In genomic region chr1:92933611-92934010, GRCm38 (mm10) we compare ENCODE assay signal across 8 mouse cellular contexts. TPM values are rescaled to one million over a fixed set of nuclear protein-coding genes. Genes with fewer than 3 reads are reported as not detected.
A peak's percentile ranks its signal among the peaks of the same experiment; 100 is the strongest.
DNase-seq lines count a peak whose midpoint lies in the region; ATAC-seq and TF ChIP-seq lines count a peak whose summit lies in the region.

No protein-coding gene starts in this region.

- no peak for TF ChIP-seq CTCF in lung, adult 2 months (IDR thresholded peaks at IDR 0.05; ENCODE audit: insufficient read depth, low read length)
- no peak for TF ChIP-seq CTCF in olfactory bulb, adult 2 months (IDR thresholded peaks at IDR 0.05; ENCODE audit: insufficient read depth, low read depth, low read length)

- 0 out of 2 replicates have a peak, but pooled peaks cover 6% of the 10 kb centered on the region for H3K9me3 ChIP-seq in embryonic facial prominence, embryonic 13.5 days
- no peaks in the 10 kb centered on the region for H3K9me3 ChIP-seq in limb, embryonic 11.5 days (ENCODE audit: control insufficient read depth, low read length)

- peak overlapping the region; percentile 79 for H3K9ac ChIP-seq in embryonic facial prominence, embryonic 13.5 days
- H3K9ac ChIP-seq in limb, embryonic 11.5 days (ENCODE audit: low read length), result peak overlapping the region; percentile 75

- peaks cover 9% of the 10 kb centered on the region for H3K36me3 ChIP-seq in embryonic facial prominence, embryonic 13.5 days
- no peaks in the 10 kb centered on the region for H3K36me3 ChIP-seq in limb, embryonic 11.5 days (ENCODE audit: control insufficient read depth, insufficient read depth, low read length)

- peak overlapping the region; percentile 70 for H3K4me3 ChIP-seq in lung, adult 2 months (replicated peaks; ENCODE audit: extremely low read depth, low read depth, low read length)
- H3K4me3 ChIP-seq in embryonic facial prominence, embryonic 13.5 days, result peak overlapping the region; percentile 65
- H3K4me3 ChIP-seq in limb, embryonic 11.5 days (ENCODE audit: low read depth, low read length), result peak overlapping the region; percentile 81
- H3K4me3 ChIP-seq in olfactory bulb, adult 2 months (ENCODE audit: insufficient read depth, low read depth, low read length), result peak overlapping the region; percentile 73

- H3K27ac ChIP-seq in embryonic facial prominence, embryonic 13.5 days, result peak overlapping the region; percentile 95
- H3K27ac ChIP-seq in limb, embryonic 11.5 days (replicated peaks; ENCODE audit: low read depth, low read length), result peak overlapping the region; percentile 89
- H3K27ac ChIP-seq in olfactory bulb, adult 2 months (ENCODE audit: insufficient read depth, low read depth, low read length), result peak overlapping the region; percentile 98

- no peak for ATAC-seq in embryonic facial prominence, embryonic 13.5 days (ENCODE audit: insufficient number of reproducible peaks, insufficient read depth, low FRiP score, low TSS enrichment, low read depth)
- ATAC-seq in limb, embryonic 11.5 days (ENCODE audit: insufficient number of reproducible peaks, low FRiP score, low TSS enrichment, low read depth), result no peak
- ATAC-seq in cerebellum, adult (ENCODE audit: insufficient number of reproducible peaks, low FRiP score, low TSS enrichment), result no peak

- peak overlapping the region; percentile 76 for H3K4me2 ChIP-seq in embryonic facial prominence, embryonic 13.5 days
- H3K4me2 ChIP-seq in limb, embryonic 11.5 days (ENCODE audit: low read depth, severe bottlenecking), result peak overlapping the region; percentile 84

- no peak for TF ChIP-seq POLR2A in lung, adult 2 months (IDR thresholded peaks at IDR 0.05; ENCODE audit: borderline replicate concordance, extremely low read depth, low read depth, low read length)
- TF ChIP-seq POLR2A in olfactory bulb, adult 2 months (IDR thresholded peaks at IDR 0.05; ENCODE audit: insufficient read depth, low read depth, low read length), result no peak

- WGBS in lung, adult 2 months, result 62% methylated on average over 4 of the region's 4 CpGs
- 79% methylated on average over 4 of the region's 4 CpGs for WGBS in embryonic facial prominence, embryonic 13.5 days
- 82% methylated on average over 4 of the region's 4 CpGs for WGBS in limb, embryonic 11.5 days
- WGBS in olfactory bulb, adult 2 months, result 76% methylated on average over 4 of the region's 4 CpGs

- H3K4me1 ChIP-seq in lung, adult 2 months (ENCODE audit: control insufficient read depth, insufficient read depth, low read length), result peaks cover 9% of the 10 kb centered on the region
- peaks cover 25% of the 10 kb centered on the region for H3K4me1 ChIP-seq in embryonic facial prominence, embryonic 13.5 days
- H3K4me1 ChIP-seq in limb, embryonic 11.5 days (ENCODE audit: control insufficient read depth, insufficient read depth, low read length), result peaks cover 10% of the 10 kb centered on the region
- peaks cover 14% of the 10 kb centered on the region for H3K4me1 ChIP-seq in olfactory bulb, adult 2 months (ENCODE audit: control insufficient read depth, insufficient read depth, low read length)

- DNase-seq in lung, adult 2 months, result no peak
- DNase-seq in lung, postnatal 36 days, result no peak
- DNase-seq in limb, embryonic 11.5 days (ENCODE audit: low spot score), result no peak
- DNase-seq in right cerebral cortex, adult 18-20 months, result no peak
- DNase-seq in left cerebral cortex, adult 11 months (ENCODE audit: low spot score), result no peak

- no peaks in the 10 kb centered on the region for H3K27me3 ChIP-seq in embryonic facial prominence, embryonic 13.5 days
- H3K27me3 ChIP-seq in limb, embryonic 11.5 days (ENCODE audit: control insufficient read depth, insufficient read depth, low read length), result no peaks in the 10 kb centered on the region

RNA-seq across cellular contexts. Expression of gene Capn10, which starts 0.6 kb away (rescaled TPM):
- polyA plus RNA-seq in lung, adult 2 months (2012; rRNA removed), result 26.8 and 27.3 TPM in 2 replicates
- 34.1 and 36.2 TPM in 2 replicates for polyA plus RNA-seq in embryonic facial prominence, embryonic 13.5 days (2015; fragmentation: Nextera tagmentation; extraction: Ambion mirVana)
- 31.9 and 36.5 TPM in 2 replicates for polyA plus RNA-seq in limb, embryonic 11.5 days (2014; fragmentation: Nextera tagmentation; extraction: Ambion mirVana)
- polyA plus RNA-seq in olfactory bulb, adult 2 months (2012; ENCODE audit: insufficient read depth, insufficient read length, low replicate concordance, missing spikeins), result not detected in 2 replicates

RNA-seq across cellular contexts. Expression of gene Gpr35, which starts 17.1 kb away (rescaled TPM):
- polyA plus RNA-seq in lung, adult 2 months (2012; rRNA removed), result 5.5 and 8.2 TPM in 2 replicates
- polyA plus RNA-seq in embryonic facial prominence, embryonic 13.5 days (2015; fragmentation: Nextera tagmentation; extraction: Ambion mirVana), result 0.34 and 0.73 TPM in 2 replicates
- 0.20 and 0.44 TPM in 2 replicates for polyA plus RNA-seq in limb, embryonic 11.5 days (2014; fragmentation: Nextera tagmentation; extraction: Ambion mirVana)
- not detected in 2 replicates for polyA plus RNA-seq in olfactory bulb, adult 2 months (2012; ENCODE audit: insufficient read depth, insufficient read length, low replicate concordance, missing spikeins)

RNA-seq across cellular contexts. Expression of gene Rnpepl1, which starts 23.0 kb away (rescaled TPM):
- 249 and 277 TPM in 2 replicates for polyA plus RNA-seq in lung, adult 2 months (2012; rRNA removed)
- polyA plus RNA-seq in embryonic facial prominence, embryonic 13.5 days (2015; fragmentation: Nextera tagmentation; extraction: Ambion mirVana), result 29.4 and 30.0 TPM in 2 replicates
- 19.6 and 23.8 TPM in 2 replicates for polyA plus RNA-seq in limb, embryonic 11.5 days (2014; fragmentation: Nextera tagmentation; extraction: Ambion mirVana)
- polyA plus RNA-seq in olfactory bulb, adult 2 months (2012; ENCODE audit: insufficient read depth, insufficient read length, low replicate concordance, missing spikeins), result not detected in 2 replicates

RNA-seq across cellular contexts. Expression of gene Dusp28, which starts 26.8 kb away (rescaled TPM):
- 21.9 and 27.1 TPM in 2 replicates for polyA plus RNA-seq in lung, adult 2 months (2012; rRNA removed)
- 9.4 and 10.5 TPM in 2 replicates for polyA plus RNA-seq in embryonic facial prominence, embryonic 13.5 days (2015; fragmentation: Nextera tagmentation; extraction: Ambion mirVana)
- 7.9 and 10.1 TPM in 2 replicates for polyA plus RNA-seq in limb, embryonic 11.5 days (2014; fragmentation: Nextera tagmentation; extraction: Ambion mirVana)
- polyA plus RNA-seq in olfactory bulb, adult 2 months (2012; ENCODE audit: insufficient read depth, insufficient read length, low replicate concordance, missing spikeins), result not detected in 2 replicates

RNA-seq across cellular contexts. Expression of gene Ankmy1, which starts 30.9 kb away (rescaled TPM):
- 1.0 and 1.5 TPM in 2 replicates for polyA plus RNA-seq in lung, adult 2 months (2012; rRNA removed)
- polyA plus RNA-seq in embryonic facial prominence, embryonic 13.5 days (2015; fragmentation: Nextera tagmentation; extraction: Ambion mirVana), result 0.38 and 0.40 TPM in 2 replicates
- polyA plus RNA-seq in limb, embryonic 11.5 days (2014; fragmentation: Nextera tagmentation; extraction: Ambion mirVana), result 0.47 and 0.92 TPM in 2 replicates
- polyA plus RNA-seq in olfactory bulb, adult 2 months (2012; ENCODE audit: insufficient read depth, insufficient read length, low replicate concordance, missing spikeins), result not detected in 2 replicates

Comparison
In these comparisons a context has a peak if more than half of its experiments do, and no peak if none do; other contexts are left out.
1. RNA of gene Capn10, which starts 0.6 kb away (polyA plus RNA-seq): 34.1 to 36.2 TPM in embryonic facial prominence, embryonic 13.5 days, 31.9 to 36.5 TPM in limb, embryonic 11.5 days and 26.8 to 27.3 TPM in lung, adult 2 months; not detected in olfactory bulb, adult 2 months; every median in the first group is over 10 times any median in the second.
2. RNA of gene Rnpepl1, which starts 23.0 kb away (polyA plus RNA-seq): 249 to 277 TPM in lung, adult 2 months, 29.4 to 30.0 TPM in embryonic facial prominence, embryonic 13.5 days and 19.6 to 23.8 TPM in limb, embryonic 11.5 days; not detected in olfactory bulb, adult 2 months; every median in the first group is over 10 times any median in the second.
3. Peak in every context shown above with its lines, with median percentiles within 50 percentile points of each other: H3K4me3 ChIP-seq and H3K27ac ChIP-seq.